Mouse (Mus musculus): ENCODE results near the gene Arhgap4.

Gene Arhgap4

GRCm38 (mm10) chrX:73921823-73922549, at the start of gene Arhgap4, which contains the start of gene Naa10:
Gene Arhgap4 (minus strand): TSS chrX:73921870.
Gene Naa10 (minus strand): TSS chrX:73921944.
- in situ Hi-C loops (cut with MboI), result no loop called here

- in situ Hi-C loops (cut with MboI), result no loop called here
Measured at GRCm38 (mm10) chrX:73970781-73971180, 49.1 kb upstream of the Arhgap4 start.

GRCm38 (mm10) chrX:73969729-73970128, 48.1 kb upstream of the Arhgap4 start:
- in situ Hi-C loops (cut with MboI), result loop anchor here (10.0 kb wide), 1 partner anchor 175 kb away; no protein-coding TSS in a partner anchor

GRCm38 (mm10) chrX:73969167-73969566, 47.5 kb upstream of the Arhgap4 start:
- in situ Hi-C loops (cut with MboI), result loop anchor here (10.0 kb wide), 1 partner anchor 174 kb away; no protein-coding TSS in a partner anchor

- in situ Hi-C loops (cut with MboI), result loop anchor here (10.0 kb wide), 1 partner anchor 173 kb away; no protein-coding TSS in a partner anchor
Measured at GRCm38 (mm10) chrX:73967177-73968075, 45.8 kb upstream of the Arhgap4 start.

- in situ Hi-C loops (cut with MboI), result loop anchor here (10.0 kb wide), 1 partner anchor 172 kb away; no protein-coding TSS in a partner anchor
Measured at GRCm38 (mm10) chrX:73966248-73967176, 44.8 kb upstream of the Arhgap4 start, which contains the start of gene Hcfc1. Gene Hcfc1 (minus strand): TSS chrX:73966357.

- in situ Hi-C loops (cut with MboI), result loop anchor here (10.0 kb wide), 1 partner anchor 171 kb away; no protein-coding TSS in a partner anchor
Measured at GRCm38 (mm10) chrX:73965307-73965706, 43.6 kb upstream of the Arhgap4 start.

GRCm38 (mm10) chrX:73964363-73964762, 42.7 kb upstream of the Arhgap4 start:
- in situ Hi-C loops (cut with MboI), result loop anchor here (10.0 kb wide), 1 partner anchor 170 kb away; no protein-coding TSS in a partner anchor

- in situ Hi-C loops (cut with MboI), result no loop called here
Measured at GRCm38 (mm10) chrX:73954988-73955387, 33.3 kb upstream of the Arhgap4 start.

- in situ Hi-C loops (cut with MboI), result no loop called here
Measured at GRCm38 (mm10) chrX:73952603-73953002, 30.9 kb upstream of the Arhgap4 start.

- in situ Hi-C loops (cut with MboI), result no loop called here
Measured at GRCm38 (mm10) chrX:73949341-73949740, 27.7 kb upstream of the Arhgap4 start.

- in situ Hi-C loops (cut with MboI), result no loop called here
Measured at GRCm38 (mm10) chrX:73948647-73949046, 27.0 kb upstream of the Arhgap4 start.

- in situ Hi-C loops (cut with MboI), result no loop called here
Measured at GRCm38 (mm10) chrX:73946896-73947295, 25.2 kb upstream of the Arhgap4 start.

- in situ Hi-C loops (cut with MboI), result no loop called here
Measured at GRCm38 (mm10) chrX:73942294-73942693, 20.6 kb upstream of the Arhgap4 start.

- in situ Hi-C loops (cut with MboI), result no loop called here
Measured at GRCm38 (mm10) chrX:73941860-73942259, 20.2 kb upstream of the Arhgap4 start.

GRCm38 (mm10) chrX:73931871-73932270, 10.2 kb upstream of the Arhgap4 start:
- in situ Hi-C loops (cut with MboI), result no loop called here

GRCm38 (mm10) chrX:73930402-73931062, 8.9 kb upstream of the Arhgap4 start, which contains the start of gene Renbp:
Gene Renbp (minus strand): TSS chrX:73930850.
- in situ Hi-C loops (cut with MboI), result no loop called here

GRCm38 (mm10) chrX:73922550-73922882, 846 bp upstream of the Arhgap4 start:
- in situ Hi-C loops (cut with MboI), result no loop called here

- in situ Hi-C loops (cut with MboI), result no loop called here
Measured at GRCm38 (mm10) chrX:73921285-73921822, 316 bp downstream of the Arhgap4 start.

GRCm38 (mm10) chrX:73918631-73919030, 3.0 kb downstream of the Arhgap4 start:
- in situ Hi-C loops (cut with MboI), result no loop called here

Measured in mature B cell (primary cell).